Mouse (Mus musculus) intestine, embryonic 15.5 days (tissue): Measurements from ENCODE around the gene Gm4353. TPM values are rescaled to one million over a fixed set of nuclear protein-coding genes. Genes with fewer than 3 reads are reported as not detected.

Experiments
- ATAC-seq: fragments of 200-750 bp; cut with Nextera tagmentation; 2 replicates; pipeline ENCODE4 v1.8.0; 2017; ENCODE audit warnings: moderate TSS enrichment, moderate library complexity
- H3K27ac ChIP-seq: fragments of 300-500 bp; sonication (generic); 2 replicates; pipeline ENCODE4 v1.5.1; 2015; ENCODE audit warnings: mild to moderate bottlenecking, inconsistent platforms
- H3K27me3 ChIP-seq: fragments of 300-500 bp; sonication (generic); replicated peaks from 2 replicates; pipeline ENCODE4 v1.6.1; 2015; ENCODE audit warnings: inconsistent platforms
- H3K36me3 ChIP-seq: fragments of 300-500 bp; sonication (generic); 2 replicates; pipeline ENCODE4 v1.6.1; 2015; ENCODE audit warnings: inconsistent platforms
- H3K4me1 ChIP-seq: fragments of 300-500 bp; sonication (generic); replicated peaks from 2 replicates; pipeline ENCODE4 v1.6.1; 2015; ENCODE audit warnings: inconsistent platforms
- H3K4me2 ChIP-seq: fragments of 300-500 bp; sonication (generic); replicated peaks from 2 replicates; pipeline ENCODE4 v1.6.1; 2015; ENCODE audit warnings: mild to moderate bottlenecking, inconsistent platforms
- H3K4me3 ChIP-seq: fragments of 300-500 bp; sonication (generic); replicated peaks from 2 replicates; pipeline ENCODE4 v1.5.1; 2015; ENCODE audit warnings: inconsistent platforms
- H3K9ac ChIP-seq: fragments of 300-500 bp; sonication (generic); 2 replicates; pipeline ENCODE4 v1.6.1; 2015; ENCODE audit warnings: inconsistent platforms
- H3K9me3 ChIP-seq: fragments of 300-500 bp; sonication (generic); 2 replicates; pipeline ENCODE4 v1.6.1; 2016; ENCODE audit warnings: inconsistent platforms
- WGBS: fragments of 180-500 bp; shearing (Covaris S2); methylation state at CpG from one replicate; pipeline ENCODE4 v1.1.7; 2015; 5-methylcytosine and 5-hydroxymethylcytosine counted together
- polyA plus RNA-seq: library from polyadenylated mRNA; unstranded; fragments of >200 nt; fragmentation: Nextera tagmentation; extraction: Ambion mirVana; gene quantifications from 2 replicates; pipeline ENCODE4 v1.2.1, GENCODE M21; 2015

Gm4353 gene
- polyA plus RNA-seq, 1 experiment from 2014 or later = 0.62 TPM

- no peak overlapping the region for H3K9ac ChIP-seq
- no peaks in the 10 kb centered on the region for H3K36me3 ChIP-seq
- no peak overlapping the region for H3K4me2 ChIP-seq
- no peaks in the 10 kb centered on the region for H3K4me1 ChIP-seq
- no peak overlapping the region for H3K27ac ChIP-seq
- no peaks in the 10 kb centered on the region for H3K9me3 ChIP-seq
- H3K27me3 ChIP-seq = no peaks in the 10 kb centered on the region
- WGBS = 73% methylated on average over 2 of the region's 2 CpGs
- H3K4me3 ChIP-seq = no peak overlapping the region
- ATAC-seq = no peak
Measured at GRCm38 (mm10) chr7:116115991-116116390, 31.6 kb upstream of the Gm4353 start.

DNA sequence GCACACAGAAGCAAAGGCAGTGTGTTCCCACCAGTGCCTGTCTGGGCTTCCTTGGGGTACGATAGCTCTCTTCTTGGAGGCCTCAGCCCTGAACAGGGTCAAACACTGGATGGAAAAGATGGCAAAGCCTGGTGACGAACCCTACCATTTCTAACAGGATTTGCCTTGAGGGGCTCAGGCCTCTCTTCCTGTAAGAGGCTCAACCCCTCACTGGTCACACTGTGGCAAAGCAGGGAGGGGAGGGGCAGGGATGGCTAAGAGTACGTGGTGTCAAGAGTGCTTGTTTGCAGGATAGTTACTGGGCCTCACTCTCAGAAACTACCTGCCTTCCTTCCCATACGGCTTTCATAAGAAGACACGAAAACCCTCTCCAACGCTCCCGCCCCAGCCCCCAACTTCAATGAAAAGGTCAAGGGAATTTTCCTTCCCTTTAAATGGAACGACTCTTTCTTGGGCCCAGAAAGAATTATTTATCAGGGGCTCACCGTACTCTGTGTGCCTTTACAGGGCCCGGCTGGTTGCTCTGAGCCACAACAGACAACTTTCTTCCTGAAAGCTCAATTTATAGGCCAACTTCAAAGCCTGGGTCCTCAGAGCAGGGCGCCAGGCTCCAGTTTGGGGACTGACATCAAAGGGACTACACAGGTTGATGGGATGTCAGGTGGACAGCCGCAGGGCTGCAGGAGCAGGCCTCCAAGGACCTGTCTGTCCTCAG, 30.9 kb upstream of the Gm4353 start:
- Histone ChIP-seq H3K27ac (no peak overlapping the region), H3K9me3 (no peaks in the 10 kb centered on the region), H3K36me3 (no peaks in the 10 kb centered on the region), H3K9ac (no peak overlapping the region), H3K27me3 (no peaks in the 10 kb centered on the region), H3K4me3 (no peak overlapping the region), H3K4me1 (no peaks in the 10 kb centered on the region), H3K4me2 (no peak overlapping the region)
- WGBS = 68% methylated on average over 12 of the region's 12 CpGs
- ATAC-seq = no peak

DNA sequence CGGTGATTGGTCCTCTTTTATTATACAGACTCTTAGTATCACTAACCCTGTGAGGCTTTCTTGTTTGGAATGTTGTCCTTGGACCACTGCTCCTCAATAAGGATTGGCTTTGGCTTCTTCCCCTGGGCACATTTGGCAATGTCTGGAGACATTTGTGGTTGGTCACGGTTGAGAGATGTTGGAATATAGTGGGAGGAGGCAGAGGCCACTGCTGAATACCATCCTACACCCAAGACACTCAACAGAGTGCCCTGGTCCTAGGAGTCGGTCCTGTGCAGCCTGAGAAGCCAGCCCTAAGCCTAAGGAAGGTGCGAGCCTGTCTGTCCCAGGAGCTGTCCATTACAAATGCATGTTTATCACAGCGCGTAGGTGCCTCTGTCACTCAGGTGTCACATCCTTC, 27.1 kb upstream of the Gm4353 start:
- WGBS = 87% methylated on average over 6 of the region's 6 CpGs
- Histone ChIP-seq H3K27me3 (no peaks in the 10 kb centered on the region), H3K9ac (no peak overlapping the region), H3K4me1 (no peaks in the 10 kb centered on the region), H3K4me3 (no peak overlapping the region), H3K4me2 (no peak overlapping the region), H3K9me3 (no peaks in the 10 kb centered on the region), H3K27ac (no peak overlapping the region), H3K36me3 (no peaks in the 10 kb centered on the region)
- no peak for ATAC-seq

- Histone ChIP-seq H3K4me3 (no peak overlapping the region), H3K36me3 (no peaks in the 10 kb centered on the region), H3K27me3 (no peaks in the 10 kb centered on the region), H3K4me2 (no peak overlapping the region), H3K9ac (no peak overlapping the region), H3K4me1 (no peaks in the 10 kb centered on the region), H3K9me3 (no peaks in the 10 kb centered on the region), H3K27ac (no peak overlapping the region)
- no peak for ATAC-seq
- WGBS = 65% methylated on average over 3 of the region's 3 CpGs
Measured at GRCm38 (mm10) chr7:116110661-116111060, 26.2 kb upstream of the Gm4353 start.

GRCm38 (mm10) chr7:116103091-116103490, 18.7 kb upstream of the Gm4353 start:
- H3K4me2 ChIP-seq = no peak overlapping the region
- no peaks in the 10 kb centered on the region for H3K4me1 ChIP-seq
- no peak overlapping the region for H3K27ac ChIP-seq
- 99% methylated on average over 9 of the region's 9 CpGs for WGBS
- no peak overlapping the region for H3K9ac ChIP-seq
- H3K27me3 ChIP-seq = no peaks in the 10 kb centered on the region
- no peaks in the 10 kb centered on the region for H3K9me3 ChIP-seq
- 0 out of 2 replicates have a peak, but pooled peaks cover 14% of the 10 kb centered on the region for H3K36me3 ChIP-seq
- no peak for ATAC-seq
- H3K4me3 ChIP-seq = no peak overlapping the region

- Histone ChIP-seq H3K9me3 (no peaks in the 10 kb centered on the region), H3K4me1 (0 out of 2 replicates have a peak, but pooled peaks cover 4% of the 10 kb centered on the region), H3K27me3 (no peaks in the 10 kb centered on the region), H3K9ac (no peak overlapping the region), H3K36me3 (0 out of 2 replicates have a peak, but pooled peaks cover 14% of the 10 kb centered on the region), H3K27ac (no peak overlapping the region), H3K4me2 (no peak overlapping the region), H3K4me3 (no peak overlapping the region)
- WGBS = 95% methylated on average over 7 of the region's 7 CpGs
- no peak for ATAC-seq
Measured at GRCm38 (mm10) chr7:116099952-116100528, 15.6 kb upstream of the Gm4353 start.

DNA sequence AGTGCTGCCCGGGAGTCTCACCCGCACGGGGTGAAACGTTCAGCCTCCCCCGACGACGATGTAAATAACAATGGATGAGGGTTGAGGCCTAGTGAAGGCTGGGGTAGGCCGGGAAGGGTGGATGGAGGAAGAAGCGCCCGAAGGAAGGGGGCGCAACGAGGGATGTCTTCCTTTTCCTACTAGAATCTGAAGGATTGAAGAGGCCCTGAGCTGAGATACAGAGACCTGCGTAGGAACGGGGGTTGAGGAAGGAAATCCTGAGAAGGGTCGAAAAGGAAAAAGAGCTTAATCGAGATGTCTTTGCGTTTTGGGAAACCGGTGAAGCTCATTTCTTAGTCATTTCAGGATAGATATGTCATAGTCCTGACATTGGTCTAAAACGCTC, 9.0 kb upstream of the Gm4353 start:
- Histone ChIP-seq H3K9me3 (no peaks in the 10 kb centered on the region), H3K27me3 (no peaks in the 10 kb centered on the region), H3K9ac (peak overlapping the region; percentile 75), H3K4me2 (peak overlapping the region; percentile 72), H3K36me3 (no peaks in the 10 kb centered on the region), H3K27ac (peak overlapping the region; percentile 91), H3K4me1 (0 out of 2 replicates have a peak, but pooled peaks cover 4% of the 10 kb centered on the region), H3K4me3 (peak overlapping the region; percentile 63)
- ATAC-seq = peak; percentile 89
- WGBS = under 1% methylated on average over 19 of the region's 19 CpGs

- Histone ChIP-seq H3K9me3 (no peaks in the 10 kb centered on the region), H3K36me3 (no peaks in the 10 kb centered on the region), H3K27ac (peak overlapping the region; percentile 91), H3K4me1 (0 out of 2 replicates have a peak, but pooled peaks cover 4% of the 10 kb centered on the region), H3K9ac (peak overlapping the region; percentile 75), H3K4me2 (peak overlapping the region; percentile 72), H3K4me3 (peak overlapping the region; percentile 63), H3K27me3 (no peaks in the 10 kb centered on the region)
- ATAC-seq = peak; percentile 100
- WGBS = under 1% methylated on average over 38 of the region's 38 CpGs
Measured at GRCm38 (mm10) chr7:116092710-116093465, 8.5 kb upstream of the Gm4353 start.

- Histone ChIP-seq H3K4me1 (no peaks in the 10 kb centered on the region), H3K9me3 (no peaks in the 10 kb centered on the region), H3K27ac (no peak overlapping the region), H3K36me3 (no peaks in the 10 kb centered on the region), H3K9ac (no peak overlapping the region), H3K4me2 (no peak overlapping the region), H3K4me3 (no peak overlapping the region), H3K27me3 (no peaks in the 10 kb centered on the region)
- no peak for ATAC-seq
- 50% methylated on average over 1 of the region's 1 CpGs for WGBS
Measured at GRCm38 (mm10) chr7:116060739-116061138, 23.7 kb downstream of the Gm4353 start.

DNA sequence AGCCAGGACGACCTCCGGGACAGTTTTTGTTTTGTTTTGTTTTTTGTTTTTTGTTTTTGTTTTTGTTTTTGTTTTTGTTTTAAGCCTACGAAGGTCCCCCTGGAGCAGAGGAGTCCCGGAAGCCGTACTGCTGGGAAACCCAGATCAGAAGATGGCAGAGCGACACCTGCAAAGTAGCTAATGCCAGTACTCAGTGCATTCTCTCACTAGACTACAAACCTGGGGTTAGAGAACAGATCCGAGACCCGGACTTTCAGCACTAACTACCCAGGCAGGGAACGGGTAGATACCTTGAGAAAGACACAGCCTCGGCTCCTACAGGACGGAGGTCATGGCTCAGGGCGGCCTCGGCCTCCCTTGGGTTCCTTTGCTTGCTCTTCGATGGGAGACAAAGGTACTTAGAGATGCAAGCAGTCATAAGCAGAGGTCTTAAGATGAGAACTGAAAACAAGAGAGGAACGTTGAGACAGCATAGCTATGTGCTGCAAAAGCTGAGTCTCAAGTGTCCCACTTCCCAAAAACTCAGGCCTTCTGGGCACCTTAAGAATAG, 43.9 kb downstream of the Gm4353 start:
- H3K4me3 ChIP-seq = peak overlapping the region; percentile 47
- no peak for ATAC-seq
- peak overlapping the region; percentile 96 for H3K4me2 ChIP-seq
- no peaks in the 10 kb centered on the region for H3K9me3 ChIP-seq
- 26% methylated on average over 15 of the region's 15 CpGs for WGBS
- no peak overlapping the region for H3K27ac ChIP-seq
- H3K9ac ChIP-seq = no peak overlapping the region
- H3K4me1 ChIP-seq = peaks cover 10% of the 10 kb centered on the region
- peaks cover 28% of the 10 kb centered on the region for H3K27me3 ChIP-seq
- no peaks in the 10 kb centered on the region for H3K36me3 ChIP-seq

GRCm38 (mm10) chr7:116039538-116040466, 44.6 kb downstream of the Gm4353 start:
- Histone ChIP-seq H3K27me3 (peaks cover 29% of the 10 kb centered on the region), H3K27ac (no peak overlapping the region), H3K4me2 (peak overlapping the region; percentile 96), H3K9me3 (no peaks in the 10 kb centered on the region), H3K9ac (peak overlapping the region; percentile 47), H3K36me3 (no peaks in the 10 kb centered on the region), H3K4me1 (peaks cover 10% of the 10 kb centered on the region), H3K4me3 (peak overlapping the region; percentile 47)
- WGBS = under 1% methylated on average over 48 of the region's 48 CpGs
- peak; percentile 87 for ATAC-seq
